Mouse (Mus musculus): ENCODE results near the gene Gna13.

Gna13 gene

GRCm38 (mm10) chr11:109349652-109350316 lies 12.8 kb upstream of the Gna13 start:
- no peak for DNase-seq (ENCODE audit: low read depth)

GRCm38 (mm10) chr11:109350317-109350714 lies 12.3 kb upstream of the Gna13 start:
- DNase-seq (ENCODE audit: low read depth): no peak

GRCm38 (mm10) chr11:109351489-109351888 lies 11.1 kb upstream of the Gna13 start:
- no peak for DNase-seq (ENCODE audit: low read depth)

GRCm38 (mm10) chr11:109353391-109354235 lies 9.0 kb upstream of the Gna13 start:
- DNase-seq (ENCODE audit: low read depth): peak; percentile 47

- DNase-seq (ENCODE audit: low read depth): no peak
These were observed 8.4 kb upstream of the Gna13 start for GRCm38 (mm10) chr11:109354236-109354613.

- DNase-seq (ENCODE audit: low read depth): peak; percentile 52
These were observed 6.8 kb upstream of the Gna13 start for GRCm38 (mm10) chr11:109355771-109356388.

- no peak for DNase-seq (ENCODE audit: low read depth)
These were observed 5.5 kb upstream of the Gna13 start for GRCm38 (mm10) chr11:109357171-109357570.

- DNase-seq (ENCODE audit: low read depth): no peak
These were observed 4.1 kb upstream of the Gna13 start for GRCm38 (mm10) chr11:109358549-109358948.

GRCm38 (mm10) chr11:109359043-109359752 lies 3.4 kb upstream of the Gna13 start:
- no peak for DNase-seq (ENCODE audit: low read depth)

- no peak for DNase-seq (ENCODE audit: low read depth)
These were observed 2.5 kb upstream of the Gna13 start for GRCm38 (mm10) chr11:109360102-109360501.

- DNase-seq (ENCODE audit: low read depth): no peak
These were observed 2.0 kb upstream of the Gna13 start for GRCm38 (mm10) chr11:109360581-109361040.

- DNase-seq (ENCODE audit: low read depth): peak; percentile 39
These were observed 1.4 kb upstream of the Gna13 start for GRCm38 (mm10) chr11:109361241-109361630.

GRCm38 (mm10) chr11:109361631-109362462 lies 784 bp upstream of the Gna13 start:
- peak; percentile 61 for DNase-seq (ENCODE audit: low read depth)

- DNase-seq (ENCODE audit: low read depth): no peak
These were observed 831 bp downstream of the Gna13 start for GRCm38 (mm10) chr11:109363191-109364133.

- no peak for DNase-seq (ENCODE audit: low read depth)
These were observed 1.7 kb downstream of the Gna13 start for GRCm38 (mm10) chr11:109364337-109364736.

GRCm38 (mm10) chr11:109364881-109365280 lies 2.2 kb downstream of the Gna13 start:
- no peak for DNase-seq (ENCODE audit: low read depth)

- no peak for DNase-seq (ENCODE audit: low read depth)
These were observed 3.2 kb downstream of the Gna13 start for GRCm38 (mm10) chr11:109365818-109366217.

GRCm38 (mm10) chr11:109366802-109367579 lies 4.4 kb downstream of the Gna13 start:
- no peak for DNase-seq (ENCODE audit: low read depth)

GRCm38 (mm10) chr11:109369026-109369637 lies 6.5 kb downstream of the Gna13 start:
- DNase-seq (ENCODE audit: low read depth): no peak

Data from NIH3T3 (cell line).